Mouse (Mus musculus) ZHBTc4 (cell line): ENCODE data around the gene Trim44.

ENCODE experiments used
- DNase-seq: peaks from one replicate; pipeline ENCODE4 v3.0.0-alpha.2; 2011; ENCODE audit warnings: low read depth, low spot score

Trim44 gene

DNA sequence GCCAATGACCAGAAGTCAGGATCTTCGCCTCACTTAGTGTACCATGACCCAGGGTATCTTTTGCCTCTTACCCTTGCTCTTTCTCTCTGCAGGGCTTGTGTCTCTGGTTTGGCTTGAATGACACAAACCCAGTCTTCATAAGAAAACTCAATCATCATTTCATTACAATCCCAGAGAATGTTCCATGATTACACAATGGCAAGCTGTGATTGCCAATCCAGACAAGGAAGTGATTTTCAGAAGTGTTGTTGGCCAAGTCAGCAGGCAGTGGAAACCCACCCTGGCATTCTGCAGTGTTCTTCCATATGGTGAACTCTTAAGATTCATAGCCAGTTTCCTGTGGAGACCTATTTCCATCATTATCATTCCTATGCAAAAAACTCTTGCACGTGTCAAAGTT is 116.1 kb downstream of the Trim44 start:
- no peak for DNase-seq

DNA sequence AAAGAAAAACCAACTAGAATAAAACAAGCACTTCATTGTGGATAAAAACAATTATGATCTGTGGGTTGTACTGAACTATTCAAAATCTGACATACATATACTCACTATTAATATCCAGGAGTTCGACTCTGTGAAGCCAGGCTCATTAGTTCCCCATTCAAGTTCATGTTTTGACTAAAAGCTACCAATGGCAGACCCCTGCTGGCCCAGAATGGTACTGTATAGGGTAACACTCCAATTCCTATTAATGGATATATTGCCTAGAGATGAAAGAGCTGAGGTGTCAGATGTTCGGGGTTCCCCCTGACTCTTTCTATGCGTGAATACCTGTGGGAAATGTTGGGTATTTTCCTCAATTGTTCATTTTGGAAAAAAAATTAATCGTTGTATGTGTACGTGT is 117.6 kb downstream of the Trim44 start:
- peak; percentile 49 for DNase-seq

DNA sequence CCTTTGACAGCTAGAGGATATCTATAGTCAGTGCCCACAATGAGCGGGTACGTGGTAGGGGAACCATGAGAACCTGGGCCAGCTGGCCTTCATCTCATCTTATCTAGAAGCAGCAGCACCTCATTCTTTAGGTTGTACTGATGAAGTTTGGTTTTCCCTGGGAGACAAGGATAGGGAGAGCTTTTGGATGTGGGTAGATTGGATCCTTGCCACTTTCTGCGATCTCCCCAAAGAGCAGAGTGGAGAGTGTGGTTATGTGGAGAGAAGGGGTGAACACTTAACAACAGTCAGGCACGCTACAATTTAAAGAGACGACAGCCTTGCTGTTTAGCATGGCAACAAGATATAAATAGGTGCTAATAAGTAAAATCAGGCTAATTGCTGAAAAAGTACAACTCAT is 119.0 kb downstream of the Trim44 start:
- no peak for DNase-seq

DNA sequence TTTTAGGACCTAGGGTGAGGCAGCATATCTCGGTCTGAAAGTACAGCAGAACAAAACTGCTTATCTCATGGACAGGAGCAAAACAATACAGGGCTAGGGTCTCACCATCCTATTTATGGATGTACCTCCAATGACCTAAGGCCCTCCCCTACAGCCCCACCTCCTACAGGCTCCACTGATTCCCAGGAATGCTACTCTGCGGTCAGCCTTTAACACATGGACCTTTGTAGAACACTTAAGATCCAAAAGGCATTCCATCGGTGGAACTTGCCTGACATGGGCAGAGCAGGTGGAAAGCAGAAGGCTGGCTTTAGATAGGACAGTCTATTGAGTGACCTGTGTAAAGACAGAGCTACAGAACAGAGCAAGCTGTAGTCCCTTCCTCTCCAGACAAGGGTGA is 120.3 kb downstream of the Trim44 start:
- DNase-seq = no peak

GRCm38 (mm10) chr2:102282081-102282480 is 125.5 kb downstream of the Trim44 start:
- no peak for DNase-seq

- DNase-seq = no peak
These were observed 127.8 kb downstream of the Trim44 start for GRCm38 (mm10) chr2:102279779-102280178.

DNA sequence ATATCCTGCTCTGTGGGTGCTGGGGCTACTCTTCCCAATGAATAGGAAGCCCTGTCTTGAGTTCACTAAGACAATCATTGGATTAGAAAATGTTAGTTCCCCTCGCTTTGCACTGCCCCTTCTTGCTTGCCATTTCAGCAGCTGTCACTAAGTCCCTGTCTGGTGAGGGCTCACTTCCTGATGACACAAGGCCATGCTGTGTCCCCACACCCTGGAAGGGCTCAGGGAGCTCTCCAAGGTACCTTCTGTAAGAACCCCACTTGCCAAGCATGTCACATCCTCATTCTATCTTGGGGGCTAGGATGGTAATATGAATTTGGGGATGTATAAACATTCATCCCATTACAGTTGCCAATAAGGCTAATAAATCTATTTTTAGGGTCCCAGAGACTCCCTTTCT is 129.7 kb downstream of the Trim44 start:
- peak; percentile 28 for DNase-seq

DNA sequence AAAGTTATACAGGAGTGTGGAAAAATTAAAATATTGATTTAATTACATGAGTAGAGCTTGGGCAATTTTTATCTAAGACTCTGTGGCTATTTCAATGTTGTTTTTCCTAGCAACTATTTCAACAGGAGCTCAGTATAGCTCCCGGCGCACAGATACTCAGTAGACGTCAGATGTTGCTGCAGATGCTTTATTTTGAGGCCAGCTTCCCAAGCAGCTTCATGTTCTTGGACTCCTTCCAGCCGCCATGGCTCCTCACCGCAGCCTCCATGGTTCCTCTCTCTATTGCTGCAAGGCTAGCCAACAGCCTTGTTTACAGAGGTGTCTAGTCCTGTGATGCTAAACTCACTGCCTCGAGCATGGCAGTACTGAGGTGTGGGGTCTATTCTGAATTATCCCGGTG is 134.3 kb downstream of the Trim44 start:
- DNase-seq = no peak

DNA sequence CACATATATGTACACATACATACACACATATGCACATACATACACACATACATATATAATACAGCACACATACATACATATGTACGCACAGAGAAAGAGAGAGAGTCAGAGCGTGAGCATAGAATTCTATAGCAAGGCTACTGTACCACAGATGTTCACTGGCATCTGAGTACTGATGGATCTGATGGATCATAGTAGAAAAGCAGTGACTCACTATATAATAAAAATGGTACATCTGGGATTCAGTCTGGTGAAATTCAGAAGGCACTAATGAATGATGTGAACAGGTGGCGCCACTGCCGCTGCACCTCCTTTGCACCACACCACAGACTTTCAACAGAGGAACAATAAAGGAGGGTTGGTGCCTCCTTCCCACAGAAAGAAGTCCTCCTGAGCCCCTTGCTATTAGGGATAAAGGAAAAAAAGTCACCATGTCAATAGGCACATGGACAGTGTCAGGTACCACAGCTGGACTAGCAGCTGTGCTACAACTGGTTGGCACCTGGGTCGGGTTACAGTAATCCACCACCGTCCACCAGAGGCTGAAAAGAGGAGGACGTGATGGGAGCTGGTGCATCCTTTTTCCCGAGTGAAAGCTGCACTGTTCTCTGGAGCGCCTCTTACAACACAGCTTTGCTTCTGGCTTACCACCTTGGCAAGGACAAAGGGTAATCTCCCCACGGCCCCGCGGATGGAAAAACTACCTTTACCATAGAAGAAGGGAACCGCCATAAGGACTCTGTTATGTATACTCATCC is 139.9 kb downstream of the Trim44 start:
- no peak for DNase-seq

DNA sequence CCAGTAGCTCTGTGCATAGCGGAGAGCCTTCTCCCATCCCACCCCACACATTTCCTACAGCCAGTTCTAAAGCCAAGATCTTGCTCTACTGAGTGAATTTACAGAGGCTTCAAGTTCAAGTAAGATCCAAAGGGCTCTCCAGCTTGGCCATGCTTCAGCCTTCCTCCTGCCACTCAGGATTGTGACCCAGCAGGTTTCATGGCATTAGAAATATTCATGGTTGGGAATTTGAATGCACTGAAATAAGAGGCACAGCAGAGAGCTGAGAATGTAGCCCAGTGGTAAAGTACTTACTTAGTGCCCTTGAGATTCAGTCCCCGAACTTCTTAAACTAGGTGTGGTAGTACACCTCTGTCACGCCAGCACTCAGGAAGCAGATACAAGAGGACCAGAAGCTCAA is 140.7 kb downstream of the Trim44 start:
- DNase-seq = no peak

- peak; percentile 9 for DNase-seq
These were observed 148.5 kb downstream of the Trim44 start for GRCm38 (mm10) chr2:102259139-102259538.

GRCm38 (mm10) chr2:102258682-102259081 is 148.9 kb downstream of the Trim44 start:
- DNase-seq = no peak

- DNase-seq = peak; percentile 12
These were observed 149.5 kb downstream of the Trim44 start for GRCm38 (mm10) chr2:102257964-102258605.

- DNase-seq = no peak
These were observed 150.9 kb downstream of the Trim44 start for GRCm38 (mm10) chr2:102256591-102257335.

GRCm38 (mm10) chr2:102256100-102256499 is 151.5 kb downstream of the Trim44 start:
- no peak for DNase-seq

- DNase-seq = no peak
These were observed 154.4 kb downstream of the Trim44 start for GRCm38 (mm10) chr2:102253204-102253603.

DNA sequence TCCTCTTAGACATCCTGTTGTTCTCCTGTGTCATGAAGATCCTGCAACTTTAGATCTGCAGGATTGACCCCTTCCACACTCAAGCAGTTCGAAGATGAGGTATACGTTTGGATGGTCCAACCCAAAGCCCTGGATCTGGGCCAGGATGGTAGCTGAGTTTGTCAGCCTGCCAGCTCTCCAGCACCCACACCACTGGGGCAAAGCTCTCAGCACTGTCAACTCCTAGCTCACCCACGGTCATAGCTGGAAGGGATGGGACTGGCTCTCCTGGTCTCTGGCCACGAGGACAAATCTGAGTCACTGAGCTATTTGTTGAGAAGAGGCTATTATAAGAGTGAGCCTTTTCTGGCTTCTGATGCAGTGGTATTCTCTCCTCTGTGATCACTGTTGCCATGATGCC is 155.0 kb downstream of the Trim44 start:
- no peak for DNase-seq
